Mouse (Mus musculus) cerebellum, adult 11-12 months (tissue): ENCODE measurements around the gene Prpf4.

Experiments
- DNase-seq: peaks from one replicate; pipeline ENCODE4 v3.0.0; 2022

The Prpf4 gene

DNA sequence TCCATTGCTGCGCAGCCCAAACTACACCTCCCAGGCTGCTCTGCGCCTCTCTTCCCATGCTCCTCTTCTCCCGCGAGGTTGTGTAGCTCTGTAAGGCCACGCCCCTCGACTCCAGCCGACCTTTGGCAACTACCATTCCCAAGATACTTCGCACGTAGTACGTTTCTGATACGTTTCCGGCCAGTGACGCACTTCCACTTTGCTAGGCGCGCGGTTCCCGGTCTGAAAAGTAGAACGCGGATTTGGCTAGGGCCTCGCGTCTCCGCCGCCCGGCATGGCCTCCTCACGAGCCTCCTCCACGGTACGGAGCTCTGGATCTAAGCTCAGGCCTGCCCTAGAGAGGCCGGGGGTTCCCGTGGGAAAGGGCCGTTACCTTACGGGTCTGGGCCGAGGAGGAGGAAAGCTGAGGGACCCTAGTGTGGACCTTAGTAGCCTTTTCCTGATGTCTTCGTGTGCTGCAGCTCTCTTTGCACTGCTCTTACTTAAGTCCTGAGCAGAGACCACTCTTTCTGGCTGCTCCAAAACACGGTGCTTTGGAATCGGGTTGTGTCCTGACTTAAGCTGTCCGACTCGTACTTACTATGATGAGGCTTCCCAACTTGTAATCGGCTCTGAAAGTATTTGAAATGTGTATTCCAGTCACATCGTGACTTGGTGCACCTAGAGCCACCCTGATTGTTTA, at the start of gene Prpf4, which contains the start of gene Cdc26:
Gene Prpf4 (plus strand): TSS at position 197 of the 682 bp plus-strand sequence.
Gene Cdc26 (minus strand): TSS at position 42 of the 682 bp plus-strand sequence.
- peak; percentile 98 for DNase-seq

- no peak for DNase-seq
These were observed 49.3 kb upstream of the Prpf4 start for GRCm38 (mm10) chr4:62359256-62359775.

- peak; percentile 97 for DNase-seq
These were observed 48.4 kb upstream of the Prpf4 start, which contains the start of the genes Fkbp15 and Slc31a1 for GRCm38 (mm10) chr4:62360088-62360804. Gene Fkbp15 (minus strand): TSS chr4:62360548. Gene Slc31a1 (plus strand): TSS chr4:62360727.

DNA sequence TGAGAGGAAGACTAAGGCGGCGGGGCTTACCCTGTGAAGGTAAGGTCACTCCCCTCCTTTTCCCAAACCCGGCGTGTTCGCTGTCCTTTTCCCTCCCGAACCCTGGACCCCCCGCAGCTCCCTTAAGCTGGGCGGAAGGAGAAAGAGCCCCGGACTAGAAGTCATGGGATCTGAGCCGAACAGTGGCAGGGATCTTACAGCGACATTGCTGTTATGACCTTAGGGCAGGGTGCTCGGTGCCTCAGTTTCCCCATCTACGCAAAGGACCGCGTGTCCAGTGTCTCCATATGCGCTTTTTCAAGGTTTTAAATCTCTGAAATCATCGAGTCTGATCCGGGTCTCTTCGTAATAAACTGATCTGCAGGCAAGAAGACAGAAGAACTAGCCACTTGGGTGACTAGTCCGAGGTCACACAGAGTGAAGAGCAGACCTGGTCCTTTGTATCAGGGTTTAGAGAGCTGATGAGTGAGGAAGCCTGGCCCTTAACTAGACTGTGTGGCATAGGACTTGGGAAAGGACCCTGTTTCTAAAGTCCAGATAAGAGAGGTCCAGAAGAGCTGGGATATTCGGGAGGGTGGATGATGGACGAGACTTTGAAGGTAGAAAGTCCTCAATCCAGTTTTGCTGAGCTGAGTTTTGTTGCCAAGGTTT, 47.7 kb upstream of the Prpf4 start:
- no peak for DNase-seq

- DNase-seq, result no peak
These were observed 47.0 kb upstream of the Prpf4 start for GRCm38 (mm10) chr4:62361571-62361970.

- DNase-seq, result no peak
These were observed 46.6 kb upstream of the Prpf4 start for GRCm38 (mm10) chr4:62361997-62362396.

DNA sequence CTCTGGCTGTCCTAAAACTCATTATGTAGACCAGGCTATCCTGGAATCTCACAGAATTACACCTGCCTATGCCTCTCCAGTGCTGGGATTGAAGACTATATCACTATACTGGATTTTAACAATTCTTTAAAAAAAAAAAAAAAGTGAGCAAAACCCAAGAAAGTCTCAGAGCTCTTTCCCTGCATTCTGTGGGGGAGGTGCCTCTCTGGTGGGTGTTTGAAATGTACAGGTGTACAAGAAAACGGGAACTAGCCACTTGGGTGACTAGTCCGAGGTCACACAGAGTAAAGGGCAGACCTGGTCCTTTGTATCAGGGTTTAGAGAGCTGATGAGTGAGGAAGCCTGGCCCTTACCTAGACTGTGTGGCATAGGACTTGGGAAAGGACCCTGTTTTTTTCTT, 46.2 kb upstream of the Prpf4 start:
- DNase-seq, result no peak

DNA sequence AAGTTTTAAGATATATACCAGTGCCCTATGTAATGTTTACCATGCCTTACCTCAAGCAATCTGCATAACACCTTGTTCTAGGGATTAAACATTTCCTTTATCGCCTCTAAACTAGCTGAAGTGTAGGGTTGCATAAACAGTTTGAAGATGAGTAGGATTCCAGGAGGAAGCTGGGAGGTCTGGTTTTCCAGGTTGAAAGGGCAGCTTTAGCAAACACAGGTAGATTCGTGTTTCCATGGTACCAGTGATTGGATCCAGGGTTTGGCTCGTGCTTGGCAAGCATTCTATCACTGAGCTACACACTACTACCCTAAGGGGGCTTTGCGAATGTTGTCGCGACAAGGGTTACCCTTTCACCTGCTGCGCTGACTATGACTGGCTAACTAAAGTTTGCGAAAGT, 44.3 kb upstream of the Prpf4 start:
- DNase-seq, result no peak

DNA sequence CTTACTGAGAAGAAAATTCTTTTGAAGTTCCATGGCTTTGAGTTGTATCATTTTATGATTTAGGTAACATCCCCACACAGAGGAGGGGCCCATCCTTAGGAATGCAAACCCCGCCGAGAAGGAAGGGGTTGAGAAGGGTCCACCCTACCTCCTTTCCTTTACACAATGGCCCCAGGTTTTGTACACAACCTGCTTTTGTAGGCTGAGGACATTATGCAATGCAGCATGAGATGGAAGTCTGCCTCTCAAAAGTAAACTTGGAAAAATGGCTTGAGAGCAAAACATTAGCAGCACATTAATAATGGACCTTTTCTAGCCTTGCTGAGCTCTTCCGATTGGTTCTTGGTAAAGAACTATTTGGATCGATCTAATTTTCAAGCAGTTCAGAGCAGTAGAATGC, 42.3 kb upstream of the Prpf4 start:
- DNase-seq, result no peak

DNA sequence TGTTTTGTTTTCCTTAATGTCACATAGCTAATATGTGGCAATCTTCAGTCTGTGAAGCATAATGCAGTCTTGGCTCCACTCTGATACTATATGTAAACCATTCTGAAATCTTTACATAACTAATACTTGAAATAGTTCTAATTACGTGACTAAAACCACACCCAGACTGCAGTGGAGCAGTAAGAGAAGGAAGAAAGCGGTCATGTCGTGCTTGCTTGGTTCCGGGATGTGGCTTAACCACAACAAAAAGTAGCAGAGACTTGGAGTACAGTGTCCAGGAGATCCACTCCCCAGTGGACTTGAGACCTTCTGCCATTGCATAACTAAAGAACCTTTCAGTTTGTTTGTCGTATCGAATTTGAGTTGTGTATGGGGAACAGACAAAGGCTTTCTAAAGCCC, 41.0 kb upstream of the Prpf4 start:
- DNase-seq, result no peak

GRCm38 (mm10) chr4:62369091-62369490, 39.5 kb upstream of the Prpf4 start:
- no peak for DNase-seq

DNA sequence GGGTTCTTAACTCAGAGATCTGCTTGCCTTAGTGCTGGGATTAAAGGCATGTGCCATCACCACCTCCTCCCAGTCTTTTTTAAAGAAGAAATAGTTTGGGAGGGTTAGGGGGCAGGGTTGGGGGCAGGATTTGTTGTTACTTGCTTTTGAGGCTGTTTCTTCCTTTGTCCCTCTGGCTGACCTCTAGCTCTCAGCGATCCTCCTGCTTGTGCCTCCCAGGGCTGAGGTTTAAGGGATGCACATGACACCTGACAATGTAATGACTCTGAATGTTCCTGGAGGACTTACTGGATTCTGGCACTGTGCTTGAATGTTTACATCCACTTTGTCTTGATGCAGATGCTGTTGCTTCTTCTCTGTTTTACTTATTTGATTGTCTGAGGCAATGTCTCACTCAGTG, 36.2 kb upstream of the Prpf4 start:
- no peak for DNase-seq

GRCm38 (mm10) chr4:62372818-62373520, 35.6 kb upstream of the Prpf4 start:
- no peak for DNase-seq

DNA sequence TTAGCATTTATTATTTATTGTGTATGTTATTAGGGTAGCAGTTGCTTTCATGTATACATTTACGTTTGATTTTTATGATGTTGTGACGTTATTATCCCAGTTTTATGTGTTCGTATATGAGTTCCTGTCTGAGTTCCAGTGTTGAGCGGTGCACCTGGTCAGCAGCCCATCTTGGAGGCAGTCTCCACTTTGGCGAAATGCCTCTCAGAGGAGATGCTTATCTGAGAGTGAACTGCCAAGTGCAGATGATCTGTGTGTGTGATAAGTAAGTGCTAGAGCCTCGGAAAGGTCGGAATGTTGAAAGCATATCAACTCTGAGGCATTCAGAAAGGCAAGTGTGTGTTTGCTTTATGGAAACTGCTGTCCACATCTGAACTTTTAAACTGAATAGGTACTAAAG, 34.9 kb upstream of the Prpf4 start:
- DNase-seq, result no peak

DNA sequence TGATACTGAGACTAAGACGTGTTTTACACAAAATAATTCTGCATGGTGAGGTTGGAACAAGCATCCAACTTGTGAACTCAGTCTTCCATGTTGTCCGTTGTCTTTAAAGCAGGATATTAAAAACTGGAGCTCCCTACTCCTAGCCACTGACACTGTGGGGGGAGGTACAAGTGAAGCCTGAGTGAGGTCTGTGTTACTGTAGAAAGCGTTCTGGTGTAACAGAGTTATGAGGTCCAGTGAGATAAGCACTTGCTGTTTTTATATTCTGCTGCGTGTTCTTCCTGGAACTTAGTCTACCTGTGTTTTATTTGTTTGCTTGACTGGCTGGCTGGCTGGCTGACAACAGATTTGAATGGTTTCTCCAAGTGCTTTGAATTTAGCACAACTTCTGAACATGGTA, 34.3 kb upstream of the Prpf4 start:
- DNase-seq, result no peak

GRCm38 (mm10) chr4:62376123-62376522, 32.5 kb upstream of the Prpf4 start:
- no peak for DNase-seq

GRCm38 (mm10) chr4:62379724-62380381, 28.7 kb upstream of the Prpf4 start:
- DNase-seq, result no peak

- no peak for DNase-seq
These were observed 25.4 kb upstream of the Prpf4 start for GRCm38 (mm10) chr4:62383207-62383606.

DNA sequence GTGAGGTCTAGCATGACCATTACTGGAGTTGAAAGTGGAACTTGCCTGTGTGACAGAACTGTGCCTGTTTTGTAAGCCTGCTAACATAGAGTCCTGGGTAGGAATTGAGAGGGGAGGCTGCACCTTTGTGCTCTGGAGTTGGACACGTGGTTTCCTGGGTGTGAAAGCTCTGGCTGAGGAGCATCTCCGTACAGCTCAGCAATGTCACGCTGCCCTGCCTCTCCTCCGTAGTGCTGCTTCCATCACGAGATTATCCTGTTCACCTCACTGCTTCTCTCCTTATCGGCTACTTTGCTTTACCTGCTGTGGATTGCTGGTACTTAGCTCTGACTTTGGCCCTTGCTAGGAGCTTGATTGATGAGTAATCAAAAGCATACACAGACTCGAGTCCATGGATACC, 24.8 kb upstream of the Prpf4 start:
- DNase-seq, result no peak

GRCm38 (mm10) chr4:62384159-62384558, 24.4 kb upstream of the Prpf4 start:
- no peak for DNase-seq

DNA sequence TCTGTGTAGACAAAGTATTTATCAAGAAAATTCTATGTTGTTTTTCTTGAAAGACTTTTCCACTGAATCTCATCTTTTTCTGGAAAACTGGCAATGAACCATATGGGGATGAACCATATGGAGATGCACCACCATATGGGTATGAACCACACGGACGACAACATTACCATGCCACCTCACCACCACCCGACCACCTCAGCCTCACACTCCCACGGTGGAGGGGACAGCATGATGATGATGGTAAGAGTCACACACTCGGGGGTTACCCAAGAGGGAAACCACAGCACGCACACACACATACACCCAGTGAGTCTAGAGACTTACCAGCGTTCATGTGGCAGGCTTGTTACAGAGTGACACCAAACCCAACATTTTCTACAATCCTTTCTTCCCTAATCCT, 23.2 kb upstream of the Prpf4 start:
- DNase-seq, result no peak
